Mouse (Mus musculus) hindbrain, embryonic 14.5 days (tissue): ENCODE measurements around the gene Rab37. TPM values are rescaled to one million over a fixed set of nuclear protein-coding genes. Genes with fewer than 3 reads are reported as not detected.

Experiments used
- ATAC-seq: fragments of 200-750 bp; cut with Nextera tagmentation; 2 replicates; pipeline ENCODE4 v1.8.0; 2017; ENCODE audit warnings: moderate number of reproducible peaks, mild to moderate bottlenecking, moderate TSS enrichment, moderate library complexity; ENCODE audit not compliant: low FRiP score
- DNase-seq: peaks from one replicate; pipeline ENCODE4 v3.0.0-alpha.2; 2015; ENCODE audit warnings: low spot score
- H3K27ac ChIP-seq: fragments of 300-500 bp; sonication (generic); 2 replicates; pipeline ENCODE4 v1.5.1; 2014; ENCODE audit warnings: mild to moderate bottlenecking, moderate library complexity
- H3K27me3 ChIP-seq: fragments of 300-500 bp; sonication (generic); 2 replicates; pipeline ENCODE4 v1.6.1; 2014; ENCODE audit warnings: mild to moderate bottlenecking, low read length, mixed read lengths; ENCODE audit not compliant: control insufficient read depth, insufficient read depth
- H3K36me3 ChIP-seq: fragments of 300-500 bp; sonication (generic); replicated peaks from 2 replicates; pipeline ENCODE4 v1.6.1; 2014; ENCODE audit not compliant: control insufficient read depth, insufficient read depth
- H3K4me1 ChIP-seq: fragments of 300-500 bp; sonication (generic); replicated peaks from 2 replicates; pipeline ENCODE4 v1.6.1; 2014; ENCODE audit warnings: antibody characterized with exemption, low read length, mixed read lengths; ENCODE audit not compliant: control insufficient read depth, insufficient read depth
- H3K4me2 ChIP-seq: fragments of 300-500 bp; sonication (generic); replicated peaks from 2 replicates; pipeline ENCODE4 v1.6.1; 2014; ENCODE audit warnings: mild to moderate bottlenecking, moderate library complexity
- H3K4me3 ChIP-seq: fragments of 300-500 bp; sonication (generic); replicated peaks from 2 replicates; pipeline ENCODE4 v1.5.1; 2014; ENCODE audit warnings: mild to moderate bottlenecking, low read length
- H3K9ac ChIP-seq: fragments of 300-500 bp; sonication (generic); 2 replicates; pipeline ENCODE4 v1.6.1; 2014
- H3K9me3 ChIP-seq: fragments of 300-500 bp; sonication (generic); 2 replicates; pipeline ENCODE4 v1.6.1; 2016; ENCODE audit warnings: low read length; ENCODE audit not compliant: control insufficient read depth
- WGBS: fragments of 180-500 bp; shearing (Covaris S2); extraction: QIAGEN DNeasy Blood & Tissue Kit; methylation state at CpG from one replicate; pipeline ENCODE4 v1.1.7; 2014; 5-methylcytosine and 5-hydroxymethylcytosine counted together
- polyA plus RNA-seq: library from polyadenylated mRNA; unstranded; fragments of >200 nt; fragmentation: Nextera tagmentation; extraction: Ambion mirVana; gene quantifications from 2 replicates; pipeline ENCODE4 v1.2.1, GENCODE M21; 2014

Rab37 gene
- 0.59 and 0.66 TPM in 2 replicates for polyA plus RNA-seq

GRCm38 (mm10) chr11:115091362-115091901 lies at the start of gene Rab37:
Gene Rab37, plus strand, starts transcription at chr11:115091431.
- peaks cover 26% of the 10 kb centered on the region for H3K27me3 ChIP-seq
- no peak for DNase-seq
- H3K9me3 ChIP-seq = 0 out of 2 replicates have a peak, but pooled peaks cover 4% of the 10 kb centered on the region
- no peak within 1 kb of the TSS for H3K9ac ChIP-seq
- peak within 1 kb of the TSS; percentile 24 for H3K4me3 ChIP-seq
- no peak within 1 kb of the TSS for H3K27ac ChIP-seq
- 1% methylated on average over 36 of the region's 36 CpGs for WGBS
- H3K36me3 ChIP-seq = no peaks in the 10 kb centered on the region
- ATAC-seq = no peak
- H3K4me2 ChIP-seq = peak within 1 kb of the TSS; percentile 48
- 0 out of 2 replicates have a peak, but pooled peaks cover 5% of the 10 kb centered on the region for H3K4me1 ChIP-seq

DNA sequence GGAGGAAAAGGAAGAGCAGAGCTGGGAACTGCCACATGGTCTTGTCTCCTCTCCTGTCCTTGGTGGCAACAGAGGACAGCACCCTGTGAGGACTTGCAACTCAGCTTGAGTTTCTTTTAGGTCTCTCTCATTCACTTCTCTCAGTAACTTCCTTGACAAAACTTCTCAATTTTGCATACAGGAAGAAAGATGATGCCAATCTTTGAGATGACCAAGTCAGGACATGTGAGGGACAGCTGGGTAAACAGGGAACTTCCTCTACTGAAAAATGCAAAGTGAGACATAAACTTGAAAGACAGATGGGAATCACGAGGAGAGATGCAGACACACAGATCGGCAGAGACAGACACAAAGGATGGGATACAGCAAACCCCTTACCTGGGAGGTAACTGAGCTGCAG lies 43.0 kb upstream of the Rab37 start, which contains the start of gene Cd300ld3:
TSS of gene Cd300ld3 (minus strand) at position 151 of the 400 bp plus-strand sequence.
- Histone ChIP-seq H3K4me1 (no peaks in the 10 kb centered on the region), H3K9me3 (no peaks in the 10 kb centered on the region), H3K4me2 (no peak within 1 kb of the TSS), H3K27me3 (no peaks in the 10 kb centered on the region), H3K9ac (no peak within 1 kb of the TSS), H3K27ac (no peak within 1 kb of the TSS), H3K4me3 (no peak within 1 kb of the TSS), H3K36me3 (no peaks in the 10 kb centered on the region)
- ATAC-seq = no peak
- no peak for DNase-seq
- WGBS = 87% methylated on average over 2 of the region's 2 CpGs

DNA sequence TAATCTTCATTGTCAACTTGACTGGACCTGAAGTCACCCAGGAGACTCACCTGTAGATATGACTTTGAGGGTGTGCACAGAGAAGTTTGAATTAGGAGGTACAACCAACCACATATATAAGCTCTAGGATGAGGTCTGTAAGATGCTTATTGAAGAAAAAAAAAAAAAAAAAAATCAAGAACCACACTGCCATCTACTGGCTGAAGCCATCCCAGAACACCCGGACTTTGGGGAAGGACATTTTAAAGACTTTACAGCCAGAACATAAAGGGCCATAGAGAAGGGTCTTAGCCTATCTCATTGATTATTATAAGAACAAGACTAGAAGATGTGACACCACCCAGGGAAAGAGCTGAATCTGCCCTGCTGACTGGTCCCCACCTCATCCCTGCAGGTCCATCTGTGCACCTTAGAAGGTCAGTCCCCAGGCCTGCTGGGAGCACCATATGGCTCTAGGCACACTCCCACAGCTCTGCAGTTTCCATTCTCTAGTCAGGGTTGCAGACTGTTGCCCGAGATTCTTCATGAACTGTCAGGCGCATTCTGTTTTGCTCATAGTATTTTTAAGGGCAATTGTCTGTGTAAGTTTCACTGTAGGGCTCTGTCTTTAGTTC lies 41.8 kb upstream of the Rab37 start:
- no peak for DNase-seq
- no peak overlapping the region for H3K27ac ChIP-seq
- no peak for ATAC-seq
- H3K27me3 ChIP-seq = no peaks in the 10 kb centered on the region
- no peak overlapping the region for H3K9ac ChIP-seq
- no peaks in the 10 kb centered on the region for H3K36me3 ChIP-seq
- no peaks in the 10 kb centered on the region for H3K4me1 ChIP-seq
- no peaks in the 10 kb centered on the region for H3K9me3 ChIP-seq
- no peak overlapping the region for H3K4me2 ChIP-seq
- WGBS = 45% methylated on average over 3 of the region's 3 CpGs
- H3K4me3 ChIP-seq = no peak overlapping the region

GRCm38 (mm10) chr11:115052206-115052605 lies 39.0 kb upstream of the Rab37 start:
- H3K27me3 ChIP-seq = no peaks in the 10 kb centered on the region
- H3K9me3 ChIP-seq = no peaks in the 10 kb centered on the region
- H3K4me2 ChIP-seq = no peak overlapping the region
- DNase-seq (peak; percentile 47), ATAC-seq (no peak)
- WGBS = 6% methylated on average over 9 of the region's 9 CpGs
- H3K9ac ChIP-seq = no peak overlapping the region
- no peak overlapping the region for H3K27ac ChIP-seq
- H3K4me1 ChIP-seq = no peaks in the 10 kb centered on the region
- H3K36me3 ChIP-seq = no peaks in the 10 kb centered on the region
- H3K4me3 ChIP-seq = no peak overlapping the region

DNA sequence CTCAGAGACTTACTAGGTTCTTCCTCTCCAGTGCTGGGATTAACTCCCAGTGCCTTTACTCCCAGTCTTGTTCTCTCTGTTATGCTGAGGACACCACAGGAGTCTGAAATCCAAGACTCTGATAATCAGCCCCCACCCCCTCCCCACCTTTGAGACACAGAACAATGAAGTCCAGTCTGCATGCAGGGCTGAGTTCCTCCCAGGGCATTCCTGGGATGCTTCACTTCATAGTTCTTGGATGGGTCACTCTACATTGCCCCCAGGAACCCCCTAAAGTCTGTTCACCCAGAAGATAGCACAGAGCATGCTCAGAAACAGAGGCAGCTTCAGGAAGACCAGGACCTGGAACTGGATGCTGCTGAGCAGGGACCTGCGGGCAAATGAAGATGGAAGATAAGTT lies 38.2 kb upstream of the Rab37 start:
- Histone ChIP-seq H3K4me3 (no peak overlapping the region), H3K9ac (no peak overlapping the region), H3K4me2 (no peak overlapping the region), H3K36me3 (no peaks in the 10 kb centered on the region), H3K27ac (no peak overlapping the region), H3K9me3 (no peaks in the 10 kb centered on the region), H3K4me1 (no peaks in the 10 kb centered on the region), H3K27me3 (no peaks in the 10 kb centered on the region)
- WGBS = 96% methylated on average over 1 of the region's 1 CpGs
- ATAC-seq = no peak
- no peak for DNase-seq

DNA sequence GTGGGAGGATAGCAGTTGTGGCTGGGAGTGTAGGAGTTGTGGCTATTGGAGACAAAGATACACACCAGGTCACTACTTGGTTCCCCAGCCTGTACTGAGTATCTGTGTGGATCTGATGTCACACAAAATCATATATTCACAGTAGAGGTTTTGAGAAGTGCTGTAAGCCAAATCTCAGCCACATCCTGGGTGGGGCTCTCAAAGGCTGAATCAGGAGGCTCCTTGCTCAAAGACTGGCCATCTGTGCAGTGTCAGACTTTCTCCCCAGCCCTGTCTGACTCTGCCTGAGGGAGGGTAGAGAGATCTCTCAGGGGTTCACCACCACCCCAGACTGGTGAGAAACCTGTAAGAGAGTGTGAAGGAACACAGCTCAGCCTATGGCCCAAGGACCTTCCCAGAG lies 36.7 kb upstream of the Rab37 start:
- Histone ChIP-seq H3K9me3 (no peaks in the 10 kb centered on the region), H3K4me1 (no peaks in the 10 kb centered on the region), H3K9ac (no peak overlapping the region), H3K27ac (no peak overlapping the region), H3K4me2 (no peak overlapping the region), H3K27me3 (no peaks in the 10 kb centered on the region), H3K4me3 (no peak overlapping the region), H3K36me3 (no peaks in the 10 kb centered on the region)
- DNase-seq (no peak), ATAC-seq (no peak)

GRCm38 (mm10) chr11:115058701-115059100 lies 32.5 kb upstream of the Rab37 start:
- H3K27me3 ChIP-seq = no peaks in the 10 kb centered on the region
- WGBS = 78% methylated on average over 4 of the region's 4 CpGs
- H3K4me1 ChIP-seq = no peaks in the 10 kb centered on the region
- H3K9me3 ChIP-seq = no peaks in the 10 kb centered on the region
- no peak overlapping the region for H3K4me2 ChIP-seq
- no peak for DNase-seq
- H3K4me3 ChIP-seq = no peak overlapping the region
- H3K36me3 ChIP-seq = no peaks in the 10 kb centered on the region
- H3K9ac ChIP-seq = no peak overlapping the region
- no peak for ATAC-seq
- no peak overlapping the region for H3K27ac ChIP-seq

GRCm38 (mm10) chr11:115059797-115060196 lies 31.4 kb upstream of the Rab37 start:
- no peaks in the 10 kb centered on the region for H3K36me3 ChIP-seq
- H3K4me1 ChIP-seq = no peaks in the 10 kb centered on the region
- 93% methylated on average over 2 of the region's 2 CpGs for WGBS
- DNase-seq (no peak), ATAC-seq (no peak)
- no peaks in the 10 kb centered on the region for H3K27me3 ChIP-seq
- H3K9me3 ChIP-seq = no peaks in the 10 kb centered on the region
- no peak overlapping the region for H3K9ac ChIP-seq
- H3K27ac ChIP-seq = no peak overlapping the region
- H3K4me2 ChIP-seq = no peak overlapping the region
- H3K4me3 ChIP-seq = no peak overlapping the region

GRCm38 (mm10) chr11:115062077-115062476 lies 29.2 kb upstream of the Rab37 start, which contains the start of gene Cd300e:
Gene Cd300e, minus strand, starts transcription at chr11:115062177.
- Histone ChIP-seq H3K27me3 (0 out of 2 replicates have a peak, but pooled peaks cover 9% of the 10 kb centered on the region), H3K27ac (no peak within 1 kb of the TSS)
- WGBS = 24% methylated on average over 5 of the region's 5 CpGs

More at GRCm38 (mm10) chr11:115062077-115062476, 29.2 kb upstream of the Rab37 start, which contains the start of gene Cd300e:
- Histone ChIP-seq H3K4me1 (no peaks in the 10 kb centered on the region), H3K9ac (no peak within 1 kb of the TSS), H3K4me3 (no peak within 1 kb of the TSS), H3K4me2 (no peak within 1 kb of the TSS), H3K36me3 (no peaks in the 10 kb centered on the region), H3K9me3 (no peaks in the 10 kb centered on the region)
- ATAC-seq (no peak), DNase-seq (no peak)
